Mouse (Mus musculus) heart, embryonic 12.5 days (tissue): Measurements from ENCODE around the gene Rbm48. TPM values are rescaled to one million over a fixed set of nuclear protein-coding genes. Genes with fewer than 3 reads are reported as not detected.
A peak's percentile ranks its signal among the peaks of the same experiment; 100 is the strongest.
"Not testable (repeated sequence)": the region's sequence is repeated elsewhere in the genome, so short reads cannot be mapped to it uniquely, and the experiment has no call there.

ENCODE experiments used
- ATAC-seq: fragments of 200-750 bp; cut with Nextera tagmentation; 2 replicates; pipeline ENCODE4 v1.8.0; 2017; ENCODE audit warnings: moderate TSS enrichment, moderate library complexity; ENCODE audit not compliant: insufficient number of reproducible peaks, low FRiP score
- H3K27ac ChIP-seq: fragments of 300-500 bp; sonication (generic); 2 replicates; pipeline ENCODE4 v1.5.1; 2016; ENCODE audit warnings: mild to moderate bottlenecking, moderate library complexity; ENCODE audit not compliant: poor library complexity, severe bottlenecking
- H3K27me3 ChIP-seq: fragments of 300-500 bp; sonication (generic); replicated peaks from 2 replicates; pipeline ENCODE4 v1.6.1; 2016; ENCODE audit warnings: mild to moderate bottlenecking, moderate library complexity
- H3K36me3 ChIP-seq: fragments of 300-500 bp; sonication (generic); 2 replicates; pipeline ENCODE4 v1.6.1; 2016; ENCODE audit warnings: mild to moderate bottlenecking, moderate library complexity
- H3K4me1 ChIP-seq: fragments of 300-500 bp; sonication (generic); replicated peaks from 2 replicates; pipeline ENCODE4 v1.6.1; 2016; ENCODE audit warnings: mild to moderate bottlenecking
- H3K4me2 ChIP-seq: fragments of 300-500 bp; sonication (generic); 2 replicates; pipeline ENCODE4 v1.6.1; 2016; ENCODE audit warnings: mild to moderate bottlenecking, moderate library complexity
- H3K4me3 ChIP-seq: fragments of 300-500 bp; sonication (generic); 2 replicates; pipeline ENCODE4 v1.5.1; 2016; ENCODE audit warnings: mild to moderate bottlenecking
- H3K9ac ChIP-seq: fragments of 300-500 bp; sonication (generic); 2 replicates; pipeline ENCODE4 v1.6.1; 2016; ENCODE audit warnings: mild to moderate bottlenecking, moderate library complexity
- H3K9me3 ChIP-seq: fragments of 300-500 bp; sonication (generic); replicated peaks from 2 replicates; pipeline ENCODE4 v1.6.1; 2016; ENCODE audit warnings: mild to moderate bottlenecking, moderate library complexity
- WGBS: fragments of 180-500 bp; shearing (Covaris S2); methylation state at CpG from one replicate; pipeline ENCODE4 v1.1.7; 2016; 5-methylcytosine and 5-hydroxymethylcytosine counted together
- polyA plus RNA-seq: library from polyadenylated mRNA; unstranded; fragments of >200 nt; fragmentation: Nextera tagmentation; extraction: Ambion mirVana; gene quantifications from 2 replicates; pipeline ENCODE4 v1.2.1, GENCODE M21; 2016

Rbm48 gene
- 9.6 TPM in 2 replicates for polyA plus RNA-seq

- Histone ChIP-seq H3K27me3 (no peaks in the 10 kb centered on the region), H3K27ac (peak within 1 kb of the TSS; percentile 60), H3K4me1 (peaks cover 14% of the 10 kb centered on the region), H3K4me2 (peak within 1 kb of the TSS; percentile 83), H3K9me3 (no peaks in the 10 kb centered on the region), H3K36me3 (peaks cover 11% of the 10 kb centered on the region), H3K9ac (peak within 1 kb of the TSS; percentile 81), H3K4me3 (peak within 1 kb of the TSS; percentile 88)
- ATAC-seq, result peak; percentile 86
- under 1% methylated on average over 31 of the region's 31 CpGs for WGBS
Measured at GRCm38 (mm10) chr5:3596399-3596766, at the start of gene Rbm48. Rbm48 (minus strand) TSS chr5:3596585.

DNA sequence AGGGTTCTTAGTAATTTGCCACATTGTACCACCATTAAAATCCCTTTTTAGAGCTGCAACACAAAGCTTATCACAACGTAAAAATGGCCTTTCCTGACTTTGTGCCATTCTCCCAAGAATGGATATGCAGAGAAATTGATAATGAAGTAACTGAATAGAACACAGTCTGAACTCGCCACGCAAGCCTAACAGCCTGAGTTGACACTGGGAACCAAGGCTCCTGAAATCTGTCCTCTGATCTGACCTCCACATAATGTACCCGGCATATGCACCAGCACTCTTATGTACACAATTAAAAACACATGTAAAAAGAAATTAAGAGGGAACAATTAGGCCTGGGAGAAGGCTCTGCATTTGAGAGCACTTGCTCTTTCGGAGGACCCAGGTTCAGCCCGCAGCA is 48.9 kb upstream of the Rbm48 start:
- ATAC-seq, result no peak
- H3K4me1 ChIP-seq, result peaks cover 7% of the 10 kb centered on the region
- no peaks in the 10 kb centered on the region for H3K27me3 ChIP-seq
- H3K27ac ChIP-seq, result no peak overlapping the region
- 84% methylated on average over 6 of the region's 6 CpGs for WGBS
- no peak overlapping the region for H3K4me2 ChIP-seq
- no peak overlapping the region for H3K9ac ChIP-seq
- H3K36me3 ChIP-seq, result peaks cover 39% of the 10 kb centered on the region
- H3K9me3 ChIP-seq, result no peaks in the 10 kb centered on the region
- H3K4me3 ChIP-seq, result no peak overlapping the region

- Histone ChIP-seq H3K27me3 (no peaks in the 10 kb centered on the region), H3K4me3 (no peak overlapping the region), H3K9ac (no peak overlapping the region), H3K4me2 (no peak overlapping the region), H3K4me1 (peaks cover 7% of the 10 kb centered on the region), H3K27ac (no peak overlapping the region), H3K36me3 (peaks cover 43% of the 10 kb centered on the region), H3K9me3 (no peaks in the 10 kb centered on the region)
- 92% methylated on average over 6 of the region's 6 CpGs for WGBS
- ATAC-seq, result no peak
Measured at GRCm38 (mm10) chr5:3644621-3645020, 48.2 kb upstream of the Rbm48 start.

GRCm38 (mm10) chr5:3635286-3635685 is 38.9 kb upstream of the Rbm48 start:
- Histone ChIP-seq H3K9ac (no peak overlapping the region), H3K27me3 (no peaks in the 10 kb centered on the region), H3K4me3 (no peak overlapping the region), H3K27ac (no peak overlapping the region), H3K4me1 (0 out of 2 replicates have a peak, but pooled peaks cover 5% of the 10 kb centered on the region), H3K36me3 (peaks cover 36% of the 10 kb centered on the region), H3K4me2 (no peak overlapping the region), H3K9me3 (no peaks in the 10 kb centered on the region)
- WGBS, result 72% methylated on average over 8 of the region's 8 CpGs
- ATAC-seq, result no peak

- H3K36me3 ChIP-seq, result peaks cover 38% of the 10 kb centered on the region
Measured at GRCm38 (mm10) chr5:3633951-3634350, 37.6 kb upstream of the Rbm48 start.

DNA sequence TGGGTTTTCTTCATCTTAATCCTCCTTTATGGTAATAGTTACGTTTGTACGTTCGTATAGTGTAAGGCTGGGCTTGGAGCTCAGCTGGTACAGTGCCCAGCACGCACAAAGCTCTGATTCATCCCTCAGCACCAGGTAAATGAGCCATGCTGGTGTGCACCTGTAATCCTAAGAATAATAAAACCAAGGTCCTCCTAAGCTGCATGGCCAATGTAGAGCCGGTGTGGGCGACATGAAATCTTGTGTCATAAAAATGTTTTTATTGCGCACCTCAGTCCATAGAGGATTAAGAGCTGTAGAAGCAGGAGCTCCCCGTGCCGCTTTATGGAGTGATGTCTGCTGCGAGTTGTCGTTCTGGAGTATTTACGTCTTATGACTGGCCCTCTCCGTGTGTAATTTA is 36.9 kb upstream of the Rbm48 start:
- no peak for ATAC-seq
- no peaks in the 10 kb centered on the region for H3K27me3 ChIP-seq
- no peak overlapping the region for H3K27ac ChIP-seq
- no peak overlapping the region for H3K4me3 ChIP-seq
- H3K9me3 ChIP-seq, result no peaks in the 10 kb centered on the region
- H3K4me2 ChIP-seq, result no peak overlapping the region
- 93% methylated on average over 13 of the region's 13 CpGs for WGBS
- H3K36me3 ChIP-seq, result peaks cover 39% of the 10 kb centered on the region
- no peak overlapping the region for H3K9ac ChIP-seq
- 0 out of 2 replicates have a peak, but pooled peaks cover 5% of the 10 kb centered on the region for H3K4me1 ChIP-seq

More at GRCm38 (mm10) chr5:3633951-3634350, 37.6 kb upstream of the Rbm48 start:
- 70% methylated on average over 4 of the region's 4 CpGs for WGBS
- Histone ChIP-seq H3K9me3 (no peaks in the 10 kb centered on the region), H3K9ac (no peak overlapping the region), H3K27ac (no peak overlapping the region), H3K4me1 (0 out of 2 replicates have a peak, but pooled peaks cover 5% of the 10 kb centered on the region), H3K4me3 (no peak overlapping the region), H3K27me3 (no peaks in the 10 kb centered on the region), H3K4me2 (no peak overlapping the region)
- ATAC-seq, result no peak

DNA sequence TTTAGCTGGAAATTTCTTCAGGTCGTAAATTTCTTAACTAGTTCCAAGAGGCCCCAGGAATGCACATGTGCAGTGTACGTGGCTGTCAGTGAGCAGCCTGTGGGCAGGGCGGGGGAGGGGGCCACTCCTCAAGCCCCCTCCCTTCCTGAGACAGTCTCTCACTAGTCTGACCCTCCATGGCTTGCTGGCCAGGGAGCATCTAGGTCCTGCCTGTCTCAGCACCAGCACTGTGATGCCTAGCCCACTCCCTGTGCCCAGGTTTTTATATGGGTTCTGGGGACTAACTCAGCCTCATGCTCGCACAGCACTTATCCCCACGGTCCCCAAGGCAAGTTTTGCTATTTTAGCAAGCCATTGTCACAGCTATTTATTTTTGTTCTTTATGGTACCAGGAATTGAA is 35.9 kb upstream of the Rbm48 start:
- WGBS, result 61% methylated on average over 5 of the region's 5 CpGs
- 0 out of 2 replicates have a peak, but pooled peaks have one; percentile 9 for ATAC-seq
- H3K27ac ChIP-seq, result no peak overlapping the region
- H3K4me3 ChIP-seq, result no peak overlapping the region
- no peaks in the 10 kb centered on the region for H3K9me3 ChIP-seq
- peaks cover 36% of the 10 kb centered on the region for H3K36me3 ChIP-seq
- H3K4me2 ChIP-seq, result no peak overlapping the region
- H3K4me1 ChIP-seq, result 0 out of 2 replicates have a peak, but pooled peaks cover 5% of the 10 kb centered on the region
- no peak overlapping the region for H3K9ac ChIP-seq
- no peaks in the 10 kb centered on the region for H3K27me3 ChIP-seq

GRCm38 (mm10) chr5:3631512-3632271 is 35.3 kb upstream of the Rbm48 start:
- Histone ChIP-seq H3K27ac (no peak overlapping the region), H3K9me3 (no peaks in the 10 kb centered on the region), H3K4me3 (no peak overlapping the region), H3K36me3 (peaks cover 40% of the 10 kb centered on the region), H3K4me2 (no peak overlapping the region), H3K27me3 (no peaks in the 10 kb centered on the region), H3K4me1 (0 out of 2 replicates have a peak, but pooled peaks cover 5% of the 10 kb centered on the region), H3K9ac (no peak overlapping the region)
- WGBS, result 63% methylated on average over 16 of the region's 16 CpGs
- no peak for ATAC-seq

- 0 out of 2 replicates have a peak, but pooled peaks cover 5% of the 10 kb centered on the region for H3K4me1 ChIP-seq
- no peak overlapping the region for H3K4me2 ChIP-seq
- H3K27me3 ChIP-seq, result no peaks in the 10 kb centered on the region
- no peak overlapping the region for H3K27ac ChIP-seq
- no peak overlapping the region for H3K9ac ChIP-seq
- no peak for ATAC-seq
- no peaks in the 10 kb centered on the region for H3K9me3 ChIP-seq
- 86% methylated on average over 5 of the region's 5 CpGs for WGBS
- no peak overlapping the region for H3K4me3 ChIP-seq
- peaks cover 47% of the 10 kb centered on the region for H3K36me3 ChIP-seq
Measured at GRCm38 (mm10) chr5:3630055-3630454, 33.7 kb upstream of the Rbm48 start.

GRCm38 (mm10) chr5:3620486-3620885 is 24.1 kb upstream of the Rbm48 start:
- ATAC-seq, result no peak
- Histone ChIP-seq H3K4me3 (no peak overlapping the region), H3K27me3 (no peaks in the 10 kb centered on the region), H3K9ac (no peak overlapping the region), H3K27ac (no peak overlapping the region), H3K4me2 (no peak overlapping the region), H3K9me3 (0 out of 2 replicates have a peak, but pooled peaks cover 2% of the 10 kb centered on the region), H3K36me3 (peaks cover 50% of the 10 kb centered on the region), H3K4me1 (no peaks in the 10 kb centered on the region)
- 85% methylated on average over 7 of the region's 7 CpGs for WGBS

DNA sequence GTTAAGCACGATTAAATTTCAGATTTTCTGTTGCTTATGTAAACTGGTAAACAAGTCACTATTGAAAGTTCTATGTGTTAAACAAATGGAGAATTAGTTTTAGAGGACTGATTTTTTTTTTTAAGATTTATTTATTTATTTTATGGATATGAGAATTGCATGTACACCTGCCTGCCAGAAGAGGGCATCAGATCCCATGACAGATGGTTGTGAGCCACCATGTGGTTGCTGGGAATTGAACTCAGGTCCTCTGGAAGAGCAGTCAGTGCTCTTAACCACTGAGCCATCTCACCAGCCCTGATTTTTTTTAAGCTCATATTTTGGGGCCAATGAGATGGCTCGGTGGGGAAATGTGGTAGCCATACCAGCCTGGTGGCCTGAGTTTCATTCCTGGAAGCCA is 15.4 kb upstream of the Rbm48 start:
- not testable (repeated sequence) for H3K4me3 ChIP-seq, H3K27ac ChIP-seq, H3K9ac ChIP-seq, H3K4me1 ChIP-seq, H3K4me2 ChIP-seq, ATAC-seq, H3K9me3 ChIP-seq, H3K27me3 ChIP-seq
- peaks cover 52% of the 10 kb centered on the region for H3K36me3 ChIP-seq
- WGBS, result 88% methylated on average over 2 of the region's 2 CpGs
